Mouse (Mus musculus): Measurements from ENCODE around the gene Dnah6. TPM values are rescaled to one million over a fixed set of nuclear protein-coding genes. Genes with fewer than 3 reads are reported as not detected.
A peak's percentile ranks its signal among the peaks of the same experiment; 100 is the strongest.

Gene Dnah6
- polyA plus RNA-seq, 1 experiment from 2014 or later, result 0.71 TPM

- Histone ChIP-seq H3K27ac (ENCODE audit: low read depth, low read length) (no peak overlapping the region), H3K4me3 (ENCODE audit: low read depth, low read length) (no peak overlapping the region), H3K9ac (ENCODE audit: low read depth, low read length) (no peak overlapping the region), H3K4me2 (replicated peaks; ENCODE audit: low read depth, low read length) (no peak overlapping the region), H3K9me3 (ENCODE audit: control insufficient read depth, low read length) (no peaks in the 10 kb centered on the region), H3K4me1 (replicated peaks; ENCODE audit: control insufficient read depth, insufficient read depth, low read length) (no peaks in the 10 kb centered on the region), H3K27me3 (ENCODE audit: control insufficient read depth, insufficient read depth, low read length) (no peaks in the 10 kb centered on the region), H3K36me3 (ENCODE audit: control insufficient read depth, insufficient read depth, low read length) (no peaks in the 10 kb centered on the region)
- WGBS, result 93% methylated on average over 6 of the region's 6 CpGs
- no peak for DNase-seq (ENCODE audit: low spot score)
- ATAC-seq (ENCODE audit: low FRiP score), result no peak
Observed at GRCm38 (mm10) chr6:73234302-73234900, 12.9 kb upstream of the Dnah6 start.

GRCm38 (mm10) chr6:73233202-73233726, 11.8 kb upstream of the Dnah6 start:
- H3K9me3 ChIP-seq (ENCODE audit: control insufficient read depth, low read length), result no peaks in the 10 kb centered on the region
- DNase-seq (ENCODE audit: low spot score) (peak; percentile 23), ATAC-seq (ENCODE audit: low FRiP score) (no peak)
- no peak overlapping the region for H3K27ac ChIP-seq (ENCODE audit: low read depth, low read length)
- H3K9ac ChIP-seq (ENCODE audit: low read depth, low read length), result no peak overlapping the region
- WGBS, result 91% methylated on average over 6 of the region's 6 CpGs
- H3K4me3 ChIP-seq (ENCODE audit: low read depth, low read length), result no peak overlapping the region
- no peaks in the 10 kb centered on the region for H3K4me1 ChIP-seq (replicated peaks; ENCODE audit: control insufficient read depth, insufficient read depth, low read length)
- no peaks in the 10 kb centered on the region for H3K36me3 ChIP-seq (ENCODE audit: control insufficient read depth, insufficient read depth, low read length)
- no peak overlapping the region for H3K4me2 ChIP-seq (replicated peaks; ENCODE audit: low read depth, low read length)
- H3K27me3 ChIP-seq (ENCODE audit: control insufficient read depth, insufficient read depth, low read length), result no peaks in the 10 kb centered on the region

GRCm38 (mm10) chr6:73232152-73232584, 10.7 kb upstream of the Dnah6 start:
- Histone ChIP-seq H3K9me3 (ENCODE audit: control insufficient read depth, low read length) (no peaks in the 10 kb centered on the region), H3K27ac (ENCODE audit: low read depth, low read length) (no peak overlapping the region), H3K27me3 (ENCODE audit: control insufficient read depth, insufficient read depth, low read length) (no peaks in the 10 kb centered on the region), H3K36me3 (ENCODE audit: control insufficient read depth, insufficient read depth, low read length) (no peaks in the 10 kb centered on the region), H3K9ac (ENCODE audit: low read depth, low read length) (no peak overlapping the region), H3K4me2 (replicated peaks; ENCODE audit: low read depth, low read length) (no peak overlapping the region), H3K4me1 (replicated peaks; ENCODE audit: control insufficient read depth, insufficient read depth, low read length) (no peaks in the 10 kb centered on the region), H3K4me3 (ENCODE audit: low read depth, low read length) (no peak overlapping the region)
- 88% methylated on average over 12 of the region's 12 CpGs for WGBS
- ATAC-seq (ENCODE audit: low FRiP score) (no peak), DNase-seq (ENCODE audit: low spot score) (no peak)

GRCm38 (mm10) chr6:73228881-73229280, 7.4 kb upstream of the Dnah6 start:
- H3K4me1 ChIP-seq (replicated peaks; ENCODE audit: control insufficient read depth, insufficient read depth, low read length), result no peaks in the 10 kb centered on the region
- ATAC-seq (ENCODE audit: low FRiP score) (no peak), DNase-seq (ENCODE audit: low spot score) (no peak)
- WGBS, result 79% methylated on average over 3 of the region's 3 CpGs
- H3K4me2 ChIP-seq (replicated peaks; ENCODE audit: low read depth, low read length), result no peak overlapping the region
- H3K4me3 ChIP-seq (ENCODE audit: low read depth, low read length), result no peak overlapping the region
- no peaks in the 10 kb centered on the region for H3K9me3 ChIP-seq (ENCODE audit: control insufficient read depth, low read length)
- H3K27ac ChIP-seq (ENCODE audit: low read depth, low read length), result no peak overlapping the region
- no peaks in the 10 kb centered on the region for H3K27me3 ChIP-seq (ENCODE audit: control insufficient read depth, insufficient read depth, low read length)
- H3K36me3 ChIP-seq (ENCODE audit: control insufficient read depth, insufficient read depth, low read length), result no peaks in the 10 kb centered on the region
- H3K9ac ChIP-seq (ENCODE audit: low read depth, low read length), result no peak overlapping the region

GRCm38 (mm10) chr6:73228408-73228807, 7.0 kb upstream of the Dnah6 start:
- Histone ChIP-seq H3K9me3 (ENCODE audit: control insufficient read depth, low read length) (no peaks in the 10 kb centered on the region), H3K4me2 (replicated peaks; ENCODE audit: low read depth, low read length) (no peak overlapping the region), H3K27me3 (ENCODE audit: control insufficient read depth, insufficient read depth, low read length) (no peaks in the 10 kb centered on the region), H3K4me1 (replicated peaks; ENCODE audit: control insufficient read depth, insufficient read depth, low read length) (no peaks in the 10 kb centered on the region), H3K36me3 (ENCODE audit: control insufficient read depth, insufficient read depth, low read length) (no peaks in the 10 kb centered on the region), H3K27ac (ENCODE audit: low read depth, low read length) (no peak overlapping the region), H3K4me3 (ENCODE audit: low read depth, low read length) (no peak overlapping the region), H3K9ac (ENCODE audit: low read depth, low read length) (no peak overlapping the region)
- DNase-seq (ENCODE audit: low spot score) (no peak), ATAC-seq (ENCODE audit: low FRiP score) (no peak)
- WGBS, result 49% methylated on average over 4 of the region's 4 CpGs

GRCm38 (mm10) chr6:73227376-73228158, 6.1 kb upstream of the Dnah6 start:
- no peaks in the 10 kb centered on the region for H3K36me3 ChIP-seq (ENCODE audit: control insufficient read depth, insufficient read depth, low read length)
- WGBS, result 51% methylated on average over 10 of the region's 10 CpGs
- no peak overlapping the region for H3K4me2 ChIP-seq (replicated peaks; ENCODE audit: low read depth, low read length)
- no peaks in the 10 kb centered on the region for H3K4me1 ChIP-seq (replicated peaks; ENCODE audit: control insufficient read depth, insufficient read depth, low read length)
- H3K27ac ChIP-seq (ENCODE audit: low read depth, low read length), result no peak overlapping the region
- DNase-seq (ENCODE audit: low spot score), result peak; percentile 72
- no peak overlapping the region for H3K9ac ChIP-seq (ENCODE audit: low read depth, low read length)
- no peak for ATAC-seq (ENCODE audit: low FRiP score)
- H3K4me3 ChIP-seq (ENCODE audit: low read depth, low read length), result no peak overlapping the region
- H3K9me3 ChIP-seq (ENCODE audit: control insufficient read depth, low read length), result no peaks in the 10 kb centered on the region
- no peaks in the 10 kb centered on the region for H3K27me3 ChIP-seq (ENCODE audit: control insufficient read depth, insufficient read depth, low read length)

- ATAC-seq (ENCODE audit: low FRiP score) (no peak), DNase-seq (ENCODE audit: low spot score) (peak; percentile 46)
- H3K27me3 ChIP-seq (ENCODE audit: control insufficient read depth, insufficient read depth, low read length), result no peaks in the 10 kb centered on the region
- 15% methylated on average over 8 of the region's 10 CpGs for WGBS
- no peaks in the 10 kb centered on the region for H3K4me1 ChIP-seq (replicated peaks; ENCODE audit: control insufficient read depth, insufficient read depth, low read length)
- no peak overlapping the region for H3K9ac ChIP-seq (ENCODE audit: low read depth, low read length)
- H3K4me2 ChIP-seq (replicated peaks; ENCODE audit: low read depth, low read length), result no peak overlapping the region
- no peaks in the 10 kb centered on the region for H3K9me3 ChIP-seq (ENCODE audit: control insufficient read depth, low read length)
- H3K36me3 ChIP-seq (ENCODE audit: control insufficient read depth, insufficient read depth, low read length), result no peaks in the 10 kb centered on the region
- H3K27ac ChIP-seq (ENCODE audit: low read depth, low read length), result no peak overlapping the region
- H3K4me3 ChIP-seq (ENCODE audit: low read depth, low read length), result no peak overlapping the region
Observed at GRCm38 (mm10) chr6:73222841-73223526, 1.5 kb upstream of the Dnah6 start.

GRCm38 (mm10) chr6:73221958-73222735, 696 bp upstream of the Dnah6 start:
- H3K27me3 ChIP-seq (ENCODE audit: control insufficient read depth, insufficient read depth, low read length), result no peaks in the 10 kb centered on the region
- peak overlapping the region; percentile 15; the same call in 1 of the 2 replicates for H3K9ac ChIP-seq (ENCODE audit: low read depth, low read length)
- DNase-seq (ENCODE audit: low spot score), result no peak
- 34% methylated on average over 23 of the region's 23 CpGs for WGBS
- H3K36me3 ChIP-seq (ENCODE audit: control insufficient read depth, insufficient read depth, low read length), result no peaks in the 10 kb centered on the region
- no peak overlapping the region for H3K27ac ChIP-seq (ENCODE audit: low read depth, low read length)
- peak; percentile 75 for ATAC-seq (ENCODE audit: low FRiP score)
- no peaks in the 10 kb centered on the region for H3K9me3 ChIP-seq (ENCODE audit: control insufficient read depth, low read length)
- H3K4me3 ChIP-seq (ENCODE audit: low read depth, low read length), result peak overlapping the region; percentile 30
- peak overlapping the region; percentile 42 for H3K4me2 ChIP-seq (replicated peaks; ENCODE audit: low read depth, low read length)
- H3K4me1 ChIP-seq (replicated peaks; ENCODE audit: control insufficient read depth, insufficient read depth, low read length), result no peaks in the 10 kb centered on the region
